Mouse (Mus musculus) heart, embryonic 15.5 days (tissue): ENCODE results near the gene Rbms1. TPM values are rescaled to one million over a fixed set of nuclear protein-coding genes. Genes with fewer than 3 reads are reported as not detected.

ENCODE experiments used
- ATAC-seq: fragments of 200-750 bp; cut with Nextera tagmentation; replicated peaks from 2 replicates; pipeline ENCODE4 v1.8.0; 2017; ENCODE audit warnings: low read depth, moderate TSS enrichment; ENCODE audit not compliant: insufficient number of reproducible peaks, insufficient read depth, low FRiP score
- H3K27ac ChIP-seq: fragments of 300-500 bp; sonication (generic); 2 replicates; pipeline ENCODE4 v1.5.1; 2015; ENCODE audit warnings: mild to moderate bottlenecking, inconsistent platforms
- H3K27me3 ChIP-seq: fragments of 300-500 bp; sonication (generic); 2 replicates; pipeline ENCODE4 v1.6.1; 2015; ENCODE audit warnings: inconsistent platforms
- H3K36me3 ChIP-seq: fragments of 300-500 bp; sonication (generic); 2 replicates; pipeline ENCODE4 v1.6.1; 2015; ENCODE audit warnings: mild to moderate bottlenecking, inconsistent platforms
- H3K4me1 ChIP-seq: fragments of 300-500 bp; sonication (generic); replicated peaks from 2 replicates; pipeline ENCODE4 v1.6.1; 2015; ENCODE audit warnings: inconsistent platforms
- H3K4me2 ChIP-seq: fragments of 300-500 bp; sonication (generic); 2 replicates; pipeline ENCODE4 v1.6.1; 2015; ENCODE audit warnings: inconsistent platforms, mild to moderate bottlenecking, moderate library complexity
- H3K4me3 ChIP-seq: fragments of 300-500 bp; sonication (generic); 2 replicates; pipeline ENCODE4 v1.5.1; 2015; ENCODE audit warnings: mild to moderate bottlenecking, inconsistent platforms
- H3K9ac ChIP-seq: fragments of 300-500 bp; sonication (generic); 2 replicates; pipeline ENCODE4 v1.6.1; 2015; ENCODE audit warnings: mild to moderate bottlenecking, inconsistent platforms
- H3K9me3 ChIP-seq: fragments of 300-500 bp; sonication (generic); replicated peaks from 2 replicates; pipeline ENCODE4 v1.6.1; 2016; ENCODE audit warnings: inconsistent platforms
- WGBS: fragments of 180-500 bp; shearing (Covaris S2); methylation state at CpG from one replicate; pipeline ENCODE4 v1.1.7; 2015; ENCODE audit warnings: mixed read lengths; 5-methylcytosine and 5-hydroxymethylcytosine counted together
- polyA plus RNA-seq: library from polyadenylated mRNA; unstranded; fragments of >200 nt; fragmentation: Nextera tagmentation; extraction: Ambion mirVana; gene quantifications from 2 replicates; pipeline ENCODE4 v1.2.1, GENCODE M21; 2015

Rbms1 gene
- polyA plus RNA-seq, 1 experiment from 2014 or later = 72.6 TPM

DNA sequence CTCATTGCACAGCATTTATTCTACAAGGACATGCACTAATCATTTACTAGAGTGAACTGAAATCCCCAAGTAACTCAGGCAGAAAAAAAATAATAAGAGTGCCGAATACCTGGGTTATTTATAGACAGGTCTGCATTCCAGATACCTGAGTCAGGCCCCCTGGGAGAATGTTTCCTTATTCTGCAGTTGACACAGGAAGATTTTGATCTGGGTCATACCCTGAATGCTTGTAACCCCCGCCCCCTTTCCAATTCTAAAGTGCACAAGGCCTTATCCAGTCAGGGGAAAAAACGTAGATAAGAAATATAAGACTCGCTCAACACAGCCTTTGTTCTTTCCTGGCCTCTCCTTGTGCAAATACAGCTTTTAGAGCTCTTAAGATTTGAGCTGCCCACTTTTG, 259.7 kb downstream of the Rbms1 start:
- Histone ChIP-seq H3K4me3 (no peak overlapping the region), H3K36me3 (no peaks in the 10 kb centered on the region), H3K9ac (no peak overlapping the region), H3K9me3 (no peaks in the 10 kb centered on the region), H3K4me1 (peaks cover 23% of the 10 kb centered on the region), H3K4me2 (peak overlapping the region; percentile 6; the same call in 1 of the 2 replicates), H3K27me3 (no peaks in the 10 kb centered on the region), H3K27ac (peak overlapping the region; percentile 57)
- 11% methylated on average over 4 of the region's 4 CpGs for WGBS
- ATAC-seq = peak; percentile 48; the same call in 1 of the 2 replicates

DNA sequence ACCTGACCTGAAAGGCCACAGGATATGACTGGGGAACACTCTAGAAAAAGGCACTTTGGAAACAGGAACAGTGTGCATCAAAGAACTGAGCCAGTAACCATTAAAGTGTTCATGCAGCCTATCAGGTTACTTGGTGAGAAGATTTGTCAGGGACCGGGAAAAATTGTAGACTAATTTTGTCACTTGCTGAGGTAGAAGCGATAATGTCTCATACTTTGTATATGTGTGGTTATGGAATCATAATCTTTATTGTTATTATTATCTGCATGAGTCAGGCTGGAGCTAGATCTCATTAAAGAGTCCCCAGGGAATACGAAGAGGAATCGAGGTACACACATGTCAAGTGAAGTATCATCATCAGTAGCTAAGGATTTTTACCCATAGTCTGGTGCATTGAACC, 262.0 kb downstream of the Rbms1 start:
- Histone ChIP-seq H3K4me3 (no peak overlapping the region), H3K27ac (no peak overlapping the region), H3K36me3 (no peaks in the 10 kb centered on the region), H3K4me1 (peaks cover 33% of the 10 kb centered on the region), H3K9me3 (no peaks in the 10 kb centered on the region), H3K27me3 (no peaks in the 10 kb centered on the region), H3K9ac (no peak overlapping the region), H3K4me2 (no peak overlapping the region)
- WGBS = 79% methylated on average over 4 of the region's 4 CpGs
- ATAC-seq = no peak

Other genes starting within 250 kb of the Rbms1 start
- gene Itgb6, start 240.5 kb downstream of the Rbms1 start, polyA plus RNA-seq = 0.38 and 0.63 TPM in 2 replicates